Mouse (Mus musculus): ENCODE results near the gene Otos. TPM values are rescaled to one million over a fixed set of nuclear protein-coding genes. Genes with fewer than 3 reads are reported as not detected.

Otos gene
- polyA plus RNA-seq, 1 experiment from 2014 or later = 0.12 TPM

Other genes with a start within 250 kb of the Otos start
- gene Ndufa10, start 175.0 kb downstream of the Otos start, polyA plus RNA-seq (2015; fragmentation: Nextera tagmentation; extraction: Ambion mirVana) = 279 and 295 TPM in 2 replicates
- gene Olfr1416, start 163.7 kb downstream of the Otos start, polyA plus RNA-seq (2015; fragmentation: Nextera tagmentation; extraction: Ambion mirVana) = not detected in 2 replicates
- gene Olfr1415, start 152.7 kb downstream of the Otos start, polyA plus RNA-seq (2015; fragmentation: Nextera tagmentation; extraction: Ambion mirVana) = not detected in 2 replicates
- not detected in 2 replicates for gene Olfr1414, start 130.2 kb downstream of the Otos start, polyA plus RNA-seq (2015; fragmentation: Nextera tagmentation; extraction: Ambion mirVana)
- not detected in 2 replicates for gene Olfr1413, start 77.5 kb downstream of the Otos start, polyA plus RNA-seq (2015; fragmentation: Nextera tagmentation; extraction: Ambion mirVana)
- not detected in 2 replicates for gene Olfr1412, start 63.1 kb downstream of the Otos start, polyA plus RNA-seq (2015; fragmentation: Nextera tagmentation; extraction: Ambion mirVana)
- gene Olfr1411, start 54.4 kb downstream of the Otos start, polyA plus RNA-seq (2015; fragmentation: Nextera tagmentation; extraction: Ambion mirVana) = not detected in 2 replicates
- gene Olfr1410, start 43.1 kb downstream of the Otos start, polyA plus RNA-seq (2015; fragmentation: Nextera tagmentation; extraction: Ambion mirVana) = not detected in 2 replicates
- gene Olfr12, start 31.1 kb downstream of the Otos start, polyA plus RNA-seq (2015; fragmentation: Nextera tagmentation; extraction: Ambion mirVana) = not detected in 2 replicates
- gene Cops9, start 6.9 kb downstream of the Otos start, polyA plus RNA-seq (2015; fragmentation: Nextera tagmentation; extraction: Ambion mirVana) = 597 TPM in 2 replicates
- gene Gpc1, start 182.8 kb upstream of the Otos start, polyA plus RNA-seq (2015; fragmentation: Nextera tagmentation; extraction: Ambion mirVana) = 56.2 and 57.1 TPM in 2 replicates

Measured in hindbrain, embryonic 13.5 days (tissue).